Mouse (Mus musculus): ENCODE results near the gene Ppp1r13b.

Gene Ppp1r13b

GRCm38 (mm10) chr12:111827556-111827955 lies 80.4 kb downstream of the Ppp1r13b start:
- DNase-seq (ENCODE audit: low read depth, low spot score) = no peak

GRCm38 (mm10) chr12:111821931-111822330 lies 86.0 kb downstream of the Ppp1r13b start:
- DNase-seq (ENCODE audit: low read depth, low spot score) = no peak

GRCm38 (mm10) chr12:111820708-111821107 lies 87.2 kb downstream of the Ppp1r13b start:
- no peak for DNase-seq (ENCODE audit: low read depth, low spot score)

- no peak for DNase-seq (ENCODE audit: low read depth, low spot score)
Observed at GRCm38 (mm10) chr12:111819936-111820335, 88.0 kb downstream of the Ppp1r13b start.

- DNase-seq (ENCODE audit: low read depth, low spot score) = no peak
Observed at GRCm38 (mm10) chr12:111817991-111818390, 89.9 kb downstream of the Ppp1r13b start.

GRCm38 (mm10) chr12:111816967-111817366 lies 90.9 kb downstream of the Ppp1r13b start:
- no peak for DNase-seq (ENCODE audit: low read depth, low spot score)

GRCm38 (mm10) chr12:111816528-111816927 lies 91.4 kb downstream of the Ppp1r13b start:
- DNase-seq (ENCODE audit: low read depth, low spot score) = peak; percentile 64

GRCm38 (mm10) chr12:111814769-111815762 lies 92.8 kb downstream of the Ppp1r13b start:
- DNase-seq (ENCODE audit: low read depth, low spot score) = no peak

GRCm38 (mm10) chr12:111813766-111814617 lies 93.9 kb downstream of the Ppp1r13b start, which contains the start of the genes Xrcc3 and Zfyve21:
Gene Xrcc3, minus strand, starts transcription at chr12:111813873.
Gene Zfyve21, plus strand, starts transcription at chr12:111814170.
- peak; percentile 99 for DNase-seq (ENCODE audit: low read depth, low spot score)

- DNase-seq (ENCODE audit: low read depth, low spot score) = no peak
Observed at GRCm38 (mm10) chr12:111813111-111813765, 94.7 kb downstream of the Ppp1r13b start.

GRCm38 (mm10) chr12:111812611-111813010 lies 95.3 kb downstream of the Ppp1r13b start:
- no peak for DNase-seq (ENCODE audit: low read depth, low spot score)

GRCm38 (mm10) chr12:111812075-111812474 lies 95.8 kb downstream of the Ppp1r13b start:
- no peak for DNase-seq (ENCODE audit: low read depth, low spot score)

- peak; percentile 54 for DNase-seq (ENCODE audit: low read depth, low spot score)
Observed at GRCm38 (mm10) chr12:111809762-111810161, 98.1 kb downstream of the Ppp1r13b start.

GRCm38 (mm10) chr12:111808775-111809174 lies 99.1 kb downstream of the Ppp1r13b start:
- DNase-seq (ENCODE audit: low read depth, low spot score) = no peak

- DNase-seq (ENCODE audit: low read depth, low spot score) = no peak
Observed at GRCm38 (mm10) chr12:111803538-111803937, 104.4 kb downstream of the Ppp1r13b start.

- no peak for DNase-seq (ENCODE audit: low read depth, low spot score)
Observed at GRCm38 (mm10) chr12:111800459-111801183, 107.3 kb downstream of the Ppp1r13b start.

GRCm38 (mm10) chr12:111798493-111798892 lies 109.4 kb downstream of the Ppp1r13b start:
- no peak for DNase-seq (ENCODE audit: low read depth, low spot score)

GRCm38 (mm10) chr12:111797251-111797650 lies 110.7 kb downstream of the Ppp1r13b start:
- no peak for DNase-seq (ENCODE audit: low read depth, low spot score)

GRCm38 (mm10) chr12:111795180-111795895 lies 112.6 kb downstream of the Ppp1r13b start:
- no peak for DNase-seq (ENCODE audit: low read depth, low spot score)

GRCm38 (mm10) chr12:111794526-111795179 lies 113.3 kb downstream of the Ppp1r13b start:
- no peak for DNase-seq (ENCODE audit: low read depth, low spot score)
